Mouse (Mus musculus): ENCODE data around the gene Tmem72. TPM values are rescaled to one million over a fixed set of nuclear protein-coding genes. Genes with fewer than 3 reads are reported as not detected.

Tmem72 gene
- polyA plus RNA-seq, 1 experiment from 2014 or later = 0.05 TPM

- 83% methylated on average over 3 of the region's 3 CpGs for WGBS
- H3K9me3 ChIP-seq = no peaks in the 10 kb centered on the region
- no peak overlapping the region for H3K4me3 ChIP-seq
- no peak for DNase-seq (ENCODE audit: extremely low spot score, low spot score)
- peaks cover 51% of the 10 kb centered on the region for H3K4me1 ChIP-seq
- H3K27me3 ChIP-seq (ENCODE audit: poor library complexity, severe bottlenecking) = 0 out of 2 replicates have a peak, but pooled peaks cover 8% of the 10 kb centered on the region
- no peaks in the 10 kb centered on the region for H3K36me3 ChIP-seq (replicated peaks)
- no peak overlapping the region for H3K27ac ChIP-seq
Observed at GRCm38 (mm10) chr6:116664830-116665229, 51.9 kb downstream of the Tmem72 start.

GRCm38 (mm10) chr6:116664031-116664430, 52.7 kb downstream of the Tmem72 start:
- Histone ChIP-seq H3K27me3 (ENCODE audit: poor library complexity, severe bottlenecking) (0 out of 2 replicates have a peak, but pooled peaks cover under 1% of the 10 kb centered on the region), H3K9me3 (no peaks in the 10 kb centered on the region), H3K4me3 (no peak overlapping the region), H3K27ac (peak overlapping the region; percentile 17; the same call in 1 of the 2 replicates), H3K4me1 (peaks cover 43% of the 10 kb centered on the region), H3K36me3 (replicated peaks) (no peaks in the 10 kb centered on the region)
- no peak for DNase-seq (ENCODE audit: extremely low spot score, low spot score)
- WGBS = 84% methylated on average over 6 of the region's 6 CpGs

- Histone ChIP-seq H3K36me3 (replicated peaks) (no peaks in the 10 kb centered on the region), H3K4me1 (peaks cover 36% of the 10 kb centered on the region), H3K4me3 (no peak overlapping the region), H3K27me3 (ENCODE audit: poor library complexity, severe bottlenecking) (no peaks in the 10 kb centered on the region), H3K9me3 (no peaks in the 10 kb centered on the region), H3K27ac (no peak overlapping the region)
- no peak for DNase-seq (ENCODE audit: extremely low spot score, low spot score)
- 88% methylated on average over 2 of the region's 2 CpGs for WGBS
Observed at GRCm38 (mm10) chr6:116663364-116663763, 53.3 kb downstream of the Tmem72 start.

- H3K36me3 ChIP-seq (replicated peaks) = no peaks in the 10 kb centered on the region; the same call in 1 of the 2 replicates
- WGBS = 64% methylated on average over 9 of the region's 9 CpGs
Observed at GRCm38 (mm10) chr6:116653684-116654454, 62.8 kb downstream of the Tmem72 start.

GRCm38 (mm10) chr6:116653191-116653590, 63.5 kb downstream of the Tmem72 start:
- no peaks in the 10 kb centered on the region; the same call in 1 of the 2 replicates for H3K36me3 ChIP-seq (replicated peaks)

More at GRCm38 (mm10) chr6:116653684-116654454, 62.8 kb downstream of the Tmem72 start:
- no peak overlapping the region for H3K4me3 ChIP-seq
- H3K27ac ChIP-seq = no peak overlapping the region
- no peaks in the 10 kb centered on the region for H3K27me3 ChIP-seq (ENCODE audit: poor library complexity, severe bottlenecking)
- DNase-seq (ENCODE audit: extremely low spot score, low spot score) = peak; percentile 61
- H3K9me3 ChIP-seq = no peaks in the 10 kb centered on the region; the same call in 1 of the 2 replicates
- H3K4me1 ChIP-seq = peaks cover 6% of the 10 kb centered on the region; the same call in 1 of the 2 replicates

GRCm38 (mm10) chr6:116651437-116652118, 65.1 kb downstream of the Tmem72 start:
- no peak for DNase-seq (ENCODE audit: extremely low spot score, low spot score)
- no peak overlapping the region for H3K27ac ChIP-seq
- H3K27me3 ChIP-seq (ENCODE audit: poor library complexity, severe bottlenecking) = no peaks in the 10 kb centered on the region
- no peak overlapping the region for H3K4me3 ChIP-seq
- WGBS = 81% methylated on average over 20 of the region's 20 CpGs
- peaks cover 6% of the 10 kb centered on the region; the same call in 1 of the 2 replicates for H3K4me1 ChIP-seq
- no peaks in the 10 kb centered on the region; the same call in 1 of the 2 replicates for H3K9me3 ChIP-seq
- no peaks in the 10 kb centered on the region; the same call in 1 of the 2 replicates for H3K36me3 ChIP-seq (replicated peaks)

More at GRCm38 (mm10) chr6:116653191-116653590, 63.5 kb downstream of the Tmem72 start:
- Histone ChIP-seq H3K9me3 (no peaks in the 10 kb centered on the region; the same call in 1 of the 2 replicates), H3K4me1 (peaks cover 6% of the 10 kb centered on the region; the same call in 1 of the 2 replicates), H3K4me3 (no peak overlapping the region), H3K27me3 (ENCODE audit: poor library complexity, severe bottlenecking) (no peaks in the 10 kb centered on the region), H3K27ac (no peak overlapping the region)
- DNase-seq (ENCODE audit: extremely low spot score, low spot score) = no peak
- 80% methylated on average over 3 of the region's 3 CpGs for WGBS

GRCm38 (mm10) chr6:116650406-116650805, 66.3 kb downstream of the Tmem72 start, which contains the start of gene Depp1:
Depp1 (plus strand) TSS chr6:116650609.
- H3K27ac ChIP-seq = no peak within 1 kb of the TSS
- 85% methylated on average over 6 of the region's 6 CpGs for WGBS
- H3K27me3 ChIP-seq (ENCODE audit: poor library complexity, severe bottlenecking) = no peaks in the 10 kb centered on the region
- peaks cover 6% of the 10 kb centered on the region; the same call in 1 of the 2 replicates for H3K4me1 ChIP-seq
- no peak within 1 kb of the TSS for H3K4me3 ChIP-seq
- no peak for DNase-seq (ENCODE audit: extremely low spot score, low spot score)
- no peaks in the 10 kb centered on the region for H3K9me3 ChIP-seq
- H3K36me3 ChIP-seq (replicated peaks) = no peaks in the 10 kb centered on the region

- Histone ChIP-seq H3K4me1 (no peaks in the 10 kb centered on the region), H3K27ac (no peak overlapping the region), H3K36me3 (replicated peaks) (no peaks in the 10 kb centered on the region), H3K27me3 (ENCODE audit: poor library complexity, severe bottlenecking) (no peaks in the 10 kb centered on the region), H3K9me3 (no peaks in the 10 kb centered on the region), H3K4me3 (no peak overlapping the region)
- WGBS = 93% methylated on average over 7 of the region's 7 CpGs
- DNase-seq (ENCODE audit: extremely low spot score, low spot score) = no peak
Observed at GRCm38 (mm10) chr6:116649811-116650210, 66.9 kb downstream of the Tmem72 start.

- H3K27me3 ChIP-seq (ENCODE audit: poor library complexity, severe bottlenecking) = no peaks in the 10 kb centered on the region
- no peak for DNase-seq (ENCODE audit: extremely low spot score, low spot score)
- no peak overlapping the region for H3K27ac ChIP-seq
- H3K4me3 ChIP-seq = no peak overlapping the region
- H3K4me1 ChIP-seq = no peaks in the 10 kb centered on the region
- H3K36me3 ChIP-seq (replicated peaks) = no peaks in the 10 kb centered on the region
- 87% methylated on average over 12 of the region's 12 CpGs for WGBS
- H3K9me3 ChIP-seq = no peaks in the 10 kb centered on the region
Observed at GRCm38 (mm10) chr6:116647763-116648162, 69.0 kb downstream of the Tmem72 start.

- no peak overlapping the region for H3K27ac ChIP-seq
- no peak overlapping the region for H3K4me3 ChIP-seq
- H3K4me1 ChIP-seq = no peaks in the 10 kb centered on the region
- H3K27me3 ChIP-seq (ENCODE audit: poor library complexity, severe bottlenecking) = no peaks in the 10 kb centered on the region
- no peaks in the 10 kb centered on the region for H3K36me3 ChIP-seq (replicated peaks)
- no peak for DNase-seq (ENCODE audit: extremely low spot score, low spot score)
- no peaks in the 10 kb centered on the region for H3K9me3 ChIP-seq
- WGBS = 81% methylated on average over 3 of the region's 3 CpGs
Observed at GRCm38 (mm10) chr6:116644335-116644734, 72.4 kb downstream of the Tmem72 start.

GRCm38 (mm10) chr6:116643881-116644280, 72.8 kb downstream of the Tmem72 start:
- no peak overlapping the region for H3K4me3 ChIP-seq
- no peak for DNase-seq (ENCODE audit: extremely low spot score, low spot score)
- H3K27ac ChIP-seq = no peak overlapping the region
- H3K27me3 ChIP-seq (ENCODE audit: poor library complexity, severe bottlenecking) = no peaks in the 10 kb centered on the region
- H3K36me3 ChIP-seq (replicated peaks) = no peaks in the 10 kb centered on the region
- 69% methylated on average over 4 of the region's 4 CpGs for WGBS
- no peaks in the 10 kb centered on the region for H3K9me3 ChIP-seq
- H3K4me1 ChIP-seq = no peaks in the 10 kb centered on the region

- 90% methylated on average over 11 of the region's 11 CpGs for WGBS
- Histone ChIP-seq H3K9me3 (no peaks in the 10 kb centered on the region), H3K27ac (no peak overlapping the region), H3K36me3 (replicated peaks) (no peaks in the 10 kb centered on the region), H3K27me3 (ENCODE audit: poor library complexity, severe bottlenecking) (no peaks in the 10 kb centered on the region), H3K4me1 (no peaks in the 10 kb centered on the region), H3K4me3 (no peak overlapping the region)
- DNase-seq (ENCODE audit: extremely low spot score, low spot score) = no peak
Observed at GRCm38 (mm10) chr6:116642942-116643341, 73.8 kb downstream of the Tmem72 start.

GRCm38 (mm10) chr6:116639663-116640062, 77.0 kb downstream of the Tmem72 start:
- no peak for DNase-seq (ENCODE audit: extremely low spot score, low spot score)
- no peaks in the 10 kb centered on the region for H3K27me3 ChIP-seq (ENCODE audit: poor library complexity, severe bottlenecking)
- no peak overlapping the region for H3K4me3 ChIP-seq
- no peak overlapping the region for H3K27ac ChIP-seq
- no peaks in the 10 kb centered on the region for H3K36me3 ChIP-seq (replicated peaks)
- peaks cover 5% of the 10 kb centered on the region; the same call in 1 of the 2 replicates for H3K4me1 ChIP-seq
- 77% methylated on average over 2 of the region's 2 CpGs for WGBS
- no peaks in the 10 kb centered on the region for H3K9me3 ChIP-seq
